Mouse (Mus musculus) heart, postnatal 14 days (tissue): ENCODE results near the gene Aplp1. TPM values are rescaled to one million over a fixed set of nuclear protein-coding genes. Genes with fewer than 3 reads are reported as not detected.
"Not testable (repeated sequence)": the region's sequence is repeated elsewhere in the genome, so short reads cannot be mapped to it uniquely, and the experiment has no call there.

ENCODE experiments used
- DNase-seq, 2 experiments: peaks; one replicate each; pipeline ENCODE4 v3.0.0; 2021 to 2022
- intact Hi-C: fragments of 180-260 bp; cut with DNase I; formaldehyde crosslinking; loops from one replicate; pipeline ENCODE4 v1.15.1; 2025
- long read RNA-seq, 2 experiments: library from polyadenylated mRNA; stranded (forward); transcript quantifications; one replicate each; pipeline ENCODE4 v2.0.0; 2021
- total RNA-seq, 2 experiments: library from RNA; stranded (reverse); gene quantifications; 2 replicates each; pipeline ENCODE4 v1.2.3; 2021

Gene Aplp1
- 1 to 10 TPM; 4.0 to 4.4 TPM for total RNA-seq
- long read RNA-seq, experiment 1, transcript Aplp1-201 (17 exons, 2,343 nt) = major isoform, 10 of 12 reads
- long read RNA-seq, experiment 1, partial matches to known transcripts = 1 of 12 reads
- long read RNA-seq, experiment 1, other reads (novel, unspliced or antisense) = 1 of 12 reads
- long read RNA-seq, experiment 2, transcript Aplp1-201 (17 exons, 2,343 nt) = major isoform, 6 of 6 reads
- long read RNA-seq, experiment 2, partial matches to known transcripts = 0 of 6 reads
- long read RNA-seq, experiment 2, other reads (novel, unspliced or antisense) = 0 of 6 reads

DNA sequence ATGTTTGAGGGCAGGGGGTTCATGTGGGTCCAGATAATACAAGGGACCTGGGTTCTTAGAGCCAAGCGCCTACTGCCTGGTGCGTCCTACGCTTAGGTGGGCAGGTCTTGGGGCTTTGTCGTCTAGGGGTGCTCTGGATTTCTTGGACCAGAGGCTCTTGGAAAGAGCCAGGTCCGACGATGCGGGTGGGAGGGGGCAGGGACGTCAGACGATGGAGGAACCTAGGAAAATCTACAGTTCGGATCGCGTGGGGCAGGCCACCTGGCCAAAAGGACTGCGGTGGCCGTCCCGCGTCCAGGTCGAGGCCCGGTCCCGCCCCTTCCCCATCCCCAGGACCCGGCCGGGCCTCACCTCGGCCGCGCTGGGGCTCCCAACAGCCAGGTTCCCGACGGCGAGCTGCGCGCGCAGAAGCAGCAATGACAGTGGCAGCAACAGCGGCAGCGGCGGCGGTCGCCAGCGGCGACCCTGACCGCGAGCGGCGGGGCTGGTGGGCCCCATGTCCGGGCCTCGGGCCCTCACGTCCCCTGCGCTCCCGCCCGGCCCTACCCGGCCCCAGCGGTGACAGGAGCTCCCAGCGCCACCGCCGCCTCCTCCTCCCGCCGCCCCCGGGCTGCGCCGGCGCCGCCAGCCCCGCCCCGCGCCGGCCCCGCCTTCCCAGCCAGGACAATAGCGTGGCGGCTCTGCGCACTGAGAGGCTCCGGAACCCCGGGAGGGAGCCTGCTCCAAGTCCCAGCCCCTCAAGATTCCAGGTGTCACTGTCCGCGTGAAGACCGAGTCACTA, at the start of gene Aplp1:
Gene Aplp1 (minus strand): TSS at position 565 of the 781 bp plus-strand sequence.
- DNase-seq = peak; percentile 60 to 71
- intact Hi-C loops = loop anchor here (5.0 kb wide), 1 partner anchor 47 kb away; the partner anchor contains the start of gene Prodh2

DNA sequence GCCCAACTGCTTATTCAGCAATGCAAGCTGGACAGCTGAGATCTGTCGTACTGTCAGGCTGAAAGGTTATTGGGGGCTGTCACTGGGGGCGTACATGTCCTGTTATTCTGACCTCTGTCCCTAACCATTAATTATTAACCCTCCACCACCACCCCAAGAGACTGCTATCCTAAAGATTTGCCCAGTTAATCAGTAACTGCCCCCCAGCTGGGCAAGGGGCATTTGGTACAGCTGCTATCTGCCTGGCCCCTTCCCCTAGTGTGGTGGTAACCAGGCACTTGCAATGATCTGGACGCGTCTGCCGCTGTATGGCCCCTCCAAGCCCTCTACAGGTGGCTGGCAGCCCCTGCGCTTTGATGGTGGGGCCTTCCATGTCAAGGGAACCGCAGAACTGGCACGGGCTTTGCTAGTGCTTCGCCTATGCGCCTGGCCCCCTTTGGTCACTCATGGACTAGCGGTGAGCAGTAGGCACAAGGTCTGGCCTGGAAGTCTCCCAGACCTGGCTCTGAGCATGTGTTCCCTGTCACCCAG, 48.1 kb upstream of the Aplp1 start, which contains the start of gene Prodh2:
Gene Prodh2 (plus strand): TSS at position 222 of the 531 bp plus-strand sequence.
- intact Hi-C loops = loop anchor here (2.0 to 5.0 kb wide), 3 partner anchors 51 to 121 kb away; partner anchors contain the start of genes Hspb6 and Proser3
- DNase-seq = no peak

DNA sequence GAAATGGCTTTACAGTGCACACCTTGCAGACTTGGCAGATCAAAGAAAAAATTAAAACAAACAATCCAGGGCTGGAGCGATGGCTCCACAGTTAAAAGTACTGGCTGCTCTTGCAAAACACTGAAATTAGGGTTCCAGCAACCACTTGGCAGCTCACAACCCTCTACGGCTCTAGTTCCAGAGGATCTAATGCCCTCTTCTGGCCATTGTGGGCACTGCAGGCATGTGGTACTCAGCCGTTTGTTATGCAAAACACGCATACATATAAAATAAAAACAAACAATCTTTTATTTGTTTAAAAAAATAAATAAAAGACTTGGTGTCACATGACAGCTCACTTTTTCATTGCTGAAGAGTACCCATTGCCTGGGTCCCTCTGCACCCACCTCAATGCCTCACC, 47.4 kb upstream of the Aplp1 start:
- peak; percentile 74 to 85 for DNase-seq
- intact Hi-C loops = loop anchor here (2.0 to 5.0 kb wide), 3 partner anchors 50 to 120 kb away; partner anchors contain the start of genes Hspb6 and Proser3

DNA sequence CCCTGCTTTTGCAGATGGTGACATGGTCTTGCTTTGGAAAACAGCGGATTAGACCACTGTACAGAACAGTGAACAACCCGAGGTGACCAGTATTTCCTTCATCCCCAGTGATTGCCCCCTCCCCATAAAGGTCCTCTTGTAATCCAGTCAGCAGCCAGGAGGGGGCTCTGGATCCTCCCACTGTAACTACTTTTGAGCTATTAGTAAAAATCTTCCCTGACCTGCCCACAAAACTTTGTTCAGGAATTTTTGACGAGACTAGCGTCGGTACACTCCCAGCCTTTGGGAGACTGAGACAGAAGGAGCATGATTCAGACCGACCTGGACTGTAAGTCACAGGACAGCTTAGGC, 45.6 kb upstream of the Aplp1 start:
- no peak for DNase-seq
- intact Hi-C loops = loop anchor here (5.0 kb wide), 2 partner anchors 49 to 61 kb away; partner anchors contain the start of genes Hspb6 and Proser3

DNA sequence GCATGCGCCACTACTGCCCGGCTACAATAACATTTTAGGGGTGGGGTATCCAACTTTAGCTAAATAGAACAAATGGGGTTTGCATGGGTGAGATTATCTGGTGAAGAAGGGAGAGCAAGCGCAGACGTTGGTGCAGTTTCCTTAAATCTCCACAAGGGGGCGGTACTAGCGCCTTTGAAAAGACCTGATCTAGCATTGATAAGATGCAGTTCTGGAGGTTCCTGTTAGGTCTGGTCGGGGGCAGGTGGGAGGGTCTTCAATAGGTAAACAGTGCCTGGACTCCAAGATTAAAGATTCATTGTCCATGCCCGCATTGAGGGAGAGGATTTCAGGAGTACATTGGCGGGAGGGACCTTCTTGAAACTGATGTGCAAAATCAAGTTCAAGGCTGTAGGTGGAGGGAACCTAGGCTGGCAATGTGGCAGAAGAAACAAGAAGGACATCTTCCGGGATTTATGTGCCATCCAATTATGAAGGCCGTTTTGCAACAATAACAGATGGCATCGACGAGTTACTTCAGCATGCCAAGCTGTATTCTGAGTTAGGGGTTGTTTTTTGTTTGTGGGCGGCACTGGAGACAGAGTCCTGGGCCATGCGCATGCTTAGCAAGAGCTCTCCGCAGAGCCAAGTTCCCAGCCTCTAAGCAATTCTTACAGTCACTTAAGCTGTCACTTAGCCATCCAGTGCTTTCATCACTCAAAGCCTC, 45.1 kb upstream of the Aplp1 start:
- intact Hi-C loops = loop anchor here (5.0 kb wide), 2 partner anchors 48 to 62 kb away; partner anchors contain the start of genes Hspb6 and Proser3
- peak; percentile 15 to 38 for DNase-seq

DNA sequence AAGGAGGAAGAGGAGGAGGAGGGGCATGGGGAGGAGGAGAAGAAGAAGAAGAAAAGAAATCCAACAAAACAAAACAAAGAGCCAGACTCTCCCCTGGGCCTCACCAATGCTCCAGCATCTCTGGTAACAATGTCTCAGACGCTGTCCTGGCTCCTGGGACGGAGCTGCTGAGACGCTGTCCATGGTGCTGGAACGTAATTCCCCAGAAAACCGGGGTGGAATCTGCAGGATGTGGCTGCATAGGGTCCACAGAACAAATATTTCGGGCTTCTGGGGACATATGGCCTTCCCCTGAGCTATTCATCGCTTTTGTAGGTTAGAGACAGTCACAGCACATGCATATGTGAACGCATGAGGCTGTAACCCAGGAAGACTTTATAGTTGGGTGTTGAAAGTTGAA, 38.9 kb upstream of the Aplp1 start:
- intact Hi-C loops = no loop called here
- peak; percentile 22 to 61 for DNase-seq

DNA sequence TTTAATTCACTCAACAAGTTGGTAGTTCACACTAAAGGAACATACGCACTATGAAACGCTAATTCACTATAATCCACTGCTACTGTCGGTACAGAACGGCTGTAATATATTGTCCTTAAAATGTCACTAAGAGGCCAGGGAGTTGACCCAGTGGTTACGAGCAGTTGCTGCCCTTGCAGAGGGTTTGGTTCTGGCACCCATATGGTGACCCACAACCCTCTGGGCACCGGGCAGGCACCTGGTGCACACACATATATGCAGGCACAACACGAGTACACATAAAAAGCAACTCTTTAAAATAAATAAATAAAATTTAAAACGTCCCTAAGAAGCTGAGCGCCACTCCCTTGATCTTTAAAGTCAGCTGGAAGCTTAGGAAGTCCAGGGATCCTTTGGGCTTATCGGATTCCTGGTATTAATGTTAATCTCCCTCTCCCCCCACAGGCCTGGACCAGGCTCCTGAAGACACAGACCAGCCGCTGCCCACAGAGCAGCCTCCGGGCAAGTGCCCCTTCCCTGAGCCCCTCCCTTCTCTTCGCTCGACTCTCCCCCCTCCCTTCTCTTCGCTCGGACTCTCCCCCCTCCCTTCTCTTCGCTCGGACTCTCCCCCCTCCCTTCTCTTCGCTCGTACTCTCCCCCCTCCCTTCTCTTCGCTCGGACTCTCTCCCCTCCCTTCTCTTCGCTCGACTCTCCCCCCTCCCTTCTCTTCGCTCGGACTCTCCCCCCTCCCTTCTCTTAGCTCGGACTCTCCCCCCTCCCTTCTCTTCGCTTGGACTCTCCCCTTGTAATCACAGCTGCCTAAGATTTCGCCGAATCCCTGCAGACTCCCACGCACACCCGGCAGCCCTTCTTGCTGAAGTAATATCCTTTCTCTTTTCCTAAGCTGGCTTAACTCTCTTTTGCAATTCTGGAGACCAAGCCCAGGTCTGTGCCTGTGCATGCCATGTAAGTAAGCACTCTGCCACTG, 32.4 kb upstream of the Aplp1 start:
- intact Hi-C loops = no loop called here
- peak in 1 of 2 experiments; percentile 10 for DNase-seq

DNA sequence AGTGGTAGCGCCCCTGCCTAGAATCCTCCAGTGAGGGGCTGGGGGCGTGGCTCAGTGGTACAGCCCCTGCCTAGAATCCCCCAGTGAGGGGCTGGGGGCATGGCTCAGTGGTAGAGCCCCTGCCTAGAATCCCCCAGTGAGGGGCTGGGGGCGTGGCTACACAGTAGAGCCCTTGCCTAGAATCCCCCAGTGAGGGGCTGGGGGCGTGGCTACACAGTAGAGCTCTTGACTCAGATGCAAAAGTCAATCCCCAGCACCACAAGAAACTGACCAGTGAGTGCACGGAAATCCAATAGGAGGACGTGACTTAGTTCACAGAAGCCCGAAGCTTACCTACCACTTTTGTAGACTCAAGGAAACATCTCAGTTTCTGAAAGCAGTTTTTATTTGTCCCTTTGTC, 30.8 kb upstream of the Aplp1 start:
- DNase-seq, intact Hi-C loops: not testable (repeated sequence)

DNA sequence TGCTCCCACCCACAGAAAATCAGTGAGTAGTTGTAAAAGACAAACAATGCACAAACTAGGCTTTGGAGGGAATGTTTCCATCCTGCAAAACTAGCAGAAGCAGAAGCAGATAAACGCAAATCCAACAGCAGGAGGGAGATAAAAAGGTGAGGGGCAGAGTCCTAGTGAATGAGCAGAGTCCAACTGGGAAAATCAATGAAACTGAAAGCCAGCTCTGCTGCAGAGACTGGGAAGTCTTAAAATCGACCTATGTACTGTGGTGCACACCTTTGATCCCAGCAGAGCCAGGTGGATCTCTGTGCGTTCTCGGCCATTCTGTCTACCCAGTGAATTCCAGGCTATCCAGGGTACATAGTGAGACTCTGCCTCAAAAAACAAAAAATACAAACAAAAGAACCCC, 29.7 kb upstream of the Aplp1 start:
- intact Hi-C loops = loop anchor here (5.0 kb wide), 1 partner anchor 103 kb away; no protein-coding TSS in a partner anchor
- DNase-seq = no peak

DNA sequence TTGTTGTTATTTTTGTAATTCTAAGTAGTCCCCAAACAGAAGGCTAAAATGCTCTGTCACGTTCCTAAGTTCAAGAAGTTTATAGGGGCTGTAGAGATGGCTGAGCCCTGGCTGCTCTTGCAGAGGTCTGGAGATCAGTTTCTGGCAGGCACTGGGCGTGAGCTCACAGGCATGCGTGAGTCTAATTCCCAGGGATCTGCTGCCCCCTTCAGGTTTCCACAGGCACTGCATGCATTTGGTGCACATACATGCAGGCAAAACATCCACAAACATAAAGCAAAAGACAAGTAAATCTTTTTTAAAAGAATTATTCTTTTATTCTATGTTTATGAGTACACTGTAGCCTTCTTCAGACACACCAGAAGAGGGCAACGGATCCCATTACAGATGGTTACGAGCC, 27.1 kb upstream of the Aplp1 start:
- intact Hi-C loops = loop anchor here (5.0 kb wide), 1 partner anchor 100 kb away; no protein-coding TSS in a partner anchor

DNA sequence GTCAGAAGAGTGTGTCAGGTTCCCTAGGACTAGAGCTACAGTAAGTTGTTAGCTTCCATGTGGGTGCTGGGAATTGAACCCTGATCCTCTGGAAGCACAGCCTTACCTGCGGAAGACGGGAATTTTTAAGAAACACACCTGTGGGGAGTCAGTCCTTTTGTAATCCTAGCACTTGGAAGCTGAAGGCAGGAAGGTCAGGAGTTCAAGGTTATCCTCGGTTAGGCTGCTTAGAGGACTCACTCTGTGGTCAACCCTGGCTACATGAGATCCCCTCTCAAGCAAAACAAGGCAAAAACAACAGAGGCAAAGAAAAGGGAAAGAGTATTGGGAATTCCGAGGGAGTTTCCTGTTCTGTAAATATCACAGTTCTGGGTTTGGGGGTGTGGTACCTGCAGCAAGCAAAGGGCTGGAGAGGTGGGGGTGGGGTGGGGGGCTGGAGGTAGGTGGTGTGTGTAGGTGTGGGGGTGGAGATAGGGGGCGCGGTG, 19.5 kb upstream of the Aplp1 start:
- no peak for DNase-seq
- intact Hi-C loops = no loop called here

More for the DNA sequence above, 27.1 kb upstream of the Aplp1 start:
- peak; percentile 19 to 42 for DNase-seq

DNA sequence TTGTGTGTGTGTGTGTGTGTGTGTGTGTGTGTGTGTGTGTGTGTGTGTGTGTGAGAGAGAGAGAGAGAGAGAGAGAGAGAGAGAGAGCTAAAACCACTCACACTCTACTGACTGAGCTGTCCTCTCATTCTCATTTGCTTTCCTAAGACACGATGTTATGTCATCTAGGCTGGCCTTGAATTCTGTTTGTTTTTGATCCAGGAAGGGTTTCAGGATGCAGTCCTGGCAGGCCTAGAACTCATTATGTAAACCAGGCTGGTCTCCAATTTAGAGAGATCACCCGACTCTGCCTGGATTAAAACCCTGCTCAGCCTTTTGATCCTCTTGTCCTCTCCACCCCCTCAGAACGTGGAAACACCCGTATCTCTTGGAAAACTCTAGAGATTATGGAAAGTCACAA, 18.7 kb upstream of the Aplp1 start:
- intact Hi-C loops = no loop called here
- DNase-seq = no peak

DNA sequence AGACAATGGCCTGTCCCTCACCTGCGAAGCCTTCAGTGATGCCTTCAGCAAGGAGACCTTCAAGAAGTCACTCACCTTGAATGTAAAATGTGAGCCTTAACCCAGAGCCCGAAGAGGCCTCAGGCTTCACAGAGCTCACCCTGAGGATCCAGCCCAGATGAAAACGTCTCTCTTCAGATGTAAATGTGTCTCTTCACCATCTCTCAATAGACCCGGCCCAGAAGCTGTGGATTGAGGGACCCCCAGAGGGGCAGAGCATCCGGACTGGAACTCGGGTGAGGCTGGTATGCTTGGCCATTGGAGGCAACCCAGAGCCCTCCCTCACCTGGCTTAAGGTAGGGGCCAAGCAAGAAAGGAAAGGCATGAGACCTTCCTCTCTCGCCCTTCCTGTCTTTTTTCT, 18.2 kb upstream of the Aplp1 start:
- intact Hi-C loops = no loop called here
- DNase-seq = no peak

DNA sequence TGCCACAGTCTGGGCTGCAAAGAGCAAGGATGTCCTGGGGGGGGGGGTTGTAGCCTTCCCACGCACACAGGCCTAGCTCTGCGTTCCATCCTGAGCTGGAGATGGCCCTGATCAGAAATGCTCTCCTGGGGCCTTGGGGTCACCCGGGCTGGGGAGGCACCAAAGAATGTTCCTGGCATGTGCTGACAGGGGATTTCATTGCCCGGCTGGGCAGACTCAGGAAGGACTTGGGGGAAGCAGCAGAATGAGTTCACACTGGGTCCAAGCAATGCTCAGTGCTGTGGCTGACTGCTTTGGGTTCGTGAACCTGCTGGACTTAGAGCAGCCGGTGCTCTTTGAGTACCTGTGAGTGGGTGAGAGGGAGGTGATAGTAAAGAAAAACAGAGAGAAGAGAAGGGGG, 14.1 kb upstream of the Aplp1 start:
- intact Hi-C loops = no loop called here
- no peak for DNase-seq

DNA sequence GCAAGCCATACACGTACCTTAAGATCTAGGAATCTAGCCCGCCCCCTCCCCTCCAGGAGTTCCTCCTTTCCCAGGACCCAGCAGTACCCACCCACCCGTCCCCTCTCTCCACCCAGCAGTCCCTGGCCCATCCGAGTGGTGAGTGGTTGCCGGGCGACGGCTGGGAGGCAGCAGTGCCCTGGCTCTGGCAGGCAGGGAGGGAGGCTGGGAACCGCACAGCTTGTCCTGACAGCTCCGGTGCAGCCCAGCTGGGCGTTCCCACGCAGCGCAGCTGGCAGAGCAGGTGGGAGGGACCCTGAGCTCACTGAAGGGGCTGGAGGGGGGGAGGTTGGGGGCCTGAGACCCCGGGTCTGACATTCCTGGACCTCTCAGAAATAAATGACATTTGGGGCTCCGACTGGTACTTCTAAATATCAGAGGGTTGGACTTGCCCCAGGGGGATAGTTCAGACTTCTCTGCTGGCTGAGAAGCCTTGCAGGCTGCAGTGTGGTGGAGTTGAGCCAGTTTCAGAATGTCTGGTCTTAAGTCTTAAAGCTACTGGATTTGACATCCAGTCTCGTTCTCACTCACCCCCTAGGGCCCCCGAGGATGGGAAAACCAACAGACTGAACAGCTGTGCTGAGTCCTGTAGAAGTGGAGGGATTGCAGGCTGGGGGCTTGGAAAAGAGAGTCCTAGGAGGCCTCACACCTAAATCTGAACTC, 12.4 kb upstream of the Aplp1 start, which contains the start of the genes Kirrel2 and Nphs1:
Gene Kirrel2 (minus strand): TSS at position 62 of the 702 bp plus-strand sequence.
Gene Nphs1 (plus strand): TSS at position 687 of the 702 bp plus-strand sequence.
- DNase-seq = peak in 1 of 2 experiments; percentile 12
- intact Hi-C loops = no loop called here

DNA sequence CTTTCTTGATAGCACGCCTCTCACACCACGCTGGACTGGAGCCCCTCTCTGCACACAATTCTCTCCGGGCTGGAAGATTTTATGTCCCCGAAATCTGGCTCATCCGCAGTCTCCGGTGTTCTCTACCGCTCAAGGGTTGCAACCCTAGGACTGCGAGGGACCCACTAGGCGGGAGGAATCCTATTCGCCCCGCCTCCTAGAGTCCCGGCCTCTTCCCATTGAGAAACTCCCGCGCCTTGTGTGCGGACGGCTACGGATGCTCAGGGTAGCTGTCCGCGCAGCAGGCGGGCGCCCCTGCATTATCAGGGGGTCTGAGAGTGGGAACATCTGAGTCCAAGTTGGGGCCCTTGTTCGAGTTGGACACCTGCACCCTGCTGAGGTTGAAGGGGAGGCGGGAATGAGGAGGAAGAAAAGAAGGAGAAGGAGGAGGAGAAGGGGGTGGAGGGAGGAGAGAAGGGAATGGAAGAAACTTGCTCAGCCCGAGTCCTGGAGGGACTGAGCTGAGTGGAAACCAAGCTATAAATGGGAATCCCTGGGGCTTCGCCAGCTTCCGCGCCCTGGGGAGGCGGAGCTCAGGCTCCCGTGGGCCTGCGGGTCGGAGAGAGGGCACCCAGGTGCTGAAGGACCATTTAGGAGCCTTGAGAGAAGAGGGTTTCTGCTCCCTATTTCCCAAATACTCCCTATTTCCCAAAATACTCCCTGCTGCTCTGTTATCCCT, 11.7 kb upstream of the Aplp1 start:
- intact Hi-C loops = no loop called here
- DNase-seq = no peak

DNA sequence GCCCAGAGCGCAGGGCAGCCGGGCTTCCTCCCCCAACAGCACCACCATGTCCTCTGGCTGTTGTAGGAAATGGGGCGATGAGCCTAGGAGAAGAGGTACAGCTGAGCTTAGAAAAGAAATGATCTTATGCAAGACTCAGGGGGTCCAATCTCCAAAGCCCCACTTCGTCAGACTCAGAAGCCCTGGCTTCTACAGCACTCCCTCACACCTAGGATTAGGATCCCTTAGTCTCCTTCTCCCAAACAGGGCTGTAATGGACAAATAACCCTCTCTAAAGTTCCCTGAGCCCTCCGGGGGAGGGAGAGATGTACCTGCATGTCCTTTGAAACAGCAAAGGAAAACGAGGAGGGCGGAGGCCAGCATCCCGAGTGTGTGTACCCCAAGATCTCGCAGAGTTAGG, 11.2 kb upstream of the Aplp1 start:
- intact Hi-C loops = no loop called here
- no peak for DNase-seq

DNA sequence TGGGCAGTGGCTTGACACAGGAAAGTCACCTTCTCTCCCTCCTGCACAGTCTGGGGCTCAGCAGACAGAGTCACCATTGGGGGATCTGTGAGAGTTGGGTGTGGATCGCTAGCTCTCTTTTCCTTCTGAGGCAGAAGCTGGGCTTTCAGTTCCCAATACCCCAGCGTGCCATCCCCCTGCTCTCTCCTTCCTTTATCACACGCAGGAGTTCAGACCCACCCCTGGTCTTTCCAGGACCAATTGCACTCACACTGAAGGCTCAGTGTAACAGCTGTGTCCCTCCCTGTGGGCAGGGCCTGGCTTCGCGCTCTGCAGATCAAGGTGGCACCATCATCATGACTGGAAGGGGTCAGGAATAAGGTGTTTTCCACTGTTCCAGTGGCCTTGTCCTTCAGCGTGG, 8.9 kb upstream of the Aplp1 start:
- intact Hi-C loops = no loop called here
- no peak for DNase-seq
